Mouse (Mus musculus): ENCODE measurements around the gene Atl1.

Gene Atl1

GRCm38 (mm10) chr12:69937731-69938130, 45.3 kb downstream of the Atl1 start:
- no peak for DNase-seq (ENCODE audit: extremely low spot score, low read depth, low spot score)

DNA sequence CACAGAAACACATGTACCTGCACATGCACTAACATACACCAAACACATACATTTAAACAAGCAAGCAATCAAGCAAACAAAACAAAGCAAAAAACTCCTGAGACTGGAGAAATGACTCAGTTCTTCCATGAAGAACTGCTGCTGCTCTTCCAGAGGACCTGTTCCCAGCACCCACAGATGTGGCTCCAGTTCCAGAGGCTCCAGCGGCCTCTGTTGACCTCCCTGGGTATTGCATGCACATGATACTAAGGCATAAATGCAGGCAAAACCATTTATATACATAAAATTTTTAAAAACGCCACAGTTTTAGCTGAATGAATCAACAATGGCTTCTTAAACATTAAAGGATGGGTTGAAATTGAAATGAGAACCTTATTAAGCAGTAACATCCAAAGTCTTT, 46.9 kb downstream of the Atl1 start:
- no peak for DNase-seq (ENCODE audit: extremely low spot score, low read depth, low spot score)

- DNase-seq (ENCODE audit: extremely low spot score, low read depth, low spot score): no peak
Measured at GRCm38 (mm10) chr12:69941655-69942329, 49.4 kb downstream of the Atl1 start.

- no peak for DNase-seq (ENCODE audit: extremely low spot score, low read depth, low spot score)
Measured at GRCm38 (mm10) chr12:69945861-69946260, 53.4 kb downstream of the Atl1 start.

DNA sequence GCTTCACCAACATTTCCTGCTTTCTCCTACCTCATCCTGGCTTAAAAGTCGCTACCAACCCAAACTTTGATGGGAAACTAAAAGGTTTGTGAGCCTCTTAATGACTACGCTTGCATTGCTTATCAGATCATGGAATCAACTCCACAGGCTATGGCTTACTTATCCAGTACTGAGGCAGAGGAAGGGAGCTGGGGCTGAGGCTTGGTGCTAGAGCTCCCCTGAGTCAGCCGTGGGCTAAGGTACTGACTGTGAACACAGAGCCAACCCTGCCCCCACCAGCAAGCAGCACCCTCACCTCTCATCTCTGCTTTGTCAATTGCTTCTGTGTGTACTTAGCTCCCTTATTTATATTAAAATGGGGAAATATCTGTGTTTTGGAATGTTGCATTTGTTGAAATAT, 55.1 kb downstream of the Atl1 start:
- no peak for DNase-seq (ENCODE audit: extremely low spot score, low read depth, low spot score)

DNA sequence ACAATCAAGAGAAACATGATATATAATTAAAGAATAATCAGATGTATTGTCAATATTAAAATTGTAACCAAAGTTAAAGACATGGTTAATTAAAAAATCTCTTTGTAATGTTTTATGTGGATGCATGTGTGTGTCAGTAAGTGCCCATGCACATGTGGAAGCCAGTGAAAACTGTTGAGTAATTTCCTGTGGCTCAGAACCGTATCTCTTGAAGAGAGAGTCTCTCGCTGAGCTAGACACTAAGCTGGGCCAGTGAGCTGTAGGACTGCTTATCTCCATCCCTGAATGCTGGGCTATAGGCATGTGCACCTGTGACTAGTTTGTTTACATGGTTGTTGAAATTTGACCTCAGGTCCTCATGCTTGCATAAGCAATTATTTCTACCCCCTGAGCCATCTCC, 65.0 kb downstream of the Atl1 start:
- DNase-seq (ENCODE audit: extremely low spot score, low read depth, low spot score): no peak

DNA sequence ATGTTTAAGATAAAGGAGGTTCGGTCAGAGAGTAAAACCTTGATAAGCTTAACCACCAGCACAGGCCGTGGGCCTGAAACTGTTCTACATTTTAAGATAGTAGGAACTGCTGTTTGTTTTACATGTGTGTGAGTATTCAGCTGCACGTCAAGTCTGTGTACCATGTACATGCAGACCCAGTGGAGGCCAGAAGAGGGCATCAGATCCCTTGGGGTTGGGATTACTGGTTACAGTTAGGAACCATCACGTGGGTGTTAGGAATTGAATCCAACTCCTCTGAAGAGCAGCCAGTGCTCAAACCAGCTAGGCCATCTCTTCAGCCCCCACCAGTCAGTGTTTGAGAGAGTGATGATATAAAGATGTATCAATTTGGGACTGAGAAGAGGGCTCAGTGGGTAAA, 70.1 kb downstream of the Atl1 start:
- no peak for DNase-seq (ENCODE audit: extremely low spot score, low read depth, low spot score)

- no peak for DNase-seq (ENCODE audit: extremely low spot score, low read depth, low spot score)
Measured at GRCm38 (mm10) chr12:69963141-69963540, 70.7 kb downstream of the Atl1 start.

DNA sequence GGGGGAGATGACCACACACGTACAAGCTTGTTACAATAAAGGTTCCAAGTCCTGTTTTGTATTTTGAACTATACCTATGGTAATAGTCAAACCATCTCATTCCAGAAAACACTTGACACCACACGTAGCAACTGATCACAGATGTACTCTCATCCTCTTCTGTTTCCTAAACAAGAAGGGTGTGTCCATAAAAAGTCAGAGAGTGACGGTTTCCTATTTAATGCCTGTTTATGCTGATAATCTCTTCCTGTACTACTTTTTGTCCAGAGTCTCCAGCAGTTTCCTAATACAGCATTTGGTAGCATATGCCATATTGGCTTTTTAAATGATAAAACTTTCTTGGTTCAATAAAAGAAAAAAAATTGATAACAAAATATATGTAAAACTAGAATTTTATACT, 73.2 kb downstream of the Atl1 start:
- DNase-seq (ENCODE audit: extremely low spot score, low read depth, low spot score): no peak

GRCm38 (mm10) chr12:69966071-69966470, 73.7 kb downstream of the Atl1 start:
- no peak for DNase-seq (ENCODE audit: extremely low spot score, low read depth, low spot score)

DNA sequence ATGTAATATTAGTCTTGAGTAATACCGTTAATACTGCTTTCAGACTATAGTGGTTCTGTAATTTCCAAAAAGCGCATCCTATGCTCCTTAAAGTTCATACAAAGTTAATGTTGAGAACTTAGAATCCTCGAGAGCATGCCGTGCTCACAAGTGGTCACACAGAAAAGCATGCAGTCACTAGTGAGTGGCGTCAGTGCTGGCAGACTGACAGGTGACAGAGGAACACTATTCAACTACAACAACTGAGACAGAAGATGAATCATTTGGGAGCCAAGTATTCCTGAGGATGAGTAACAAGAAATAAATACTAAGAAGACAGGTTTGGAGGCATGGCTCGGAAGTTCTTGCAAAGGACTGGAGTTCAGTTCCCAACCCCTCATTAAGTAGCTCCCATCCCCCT, 74.7 kb downstream of the Atl1 start:
- no peak for DNase-seq (ENCODE audit: extremely low spot score, low read depth, low spot score)

GRCm38 (mm10) chr12:69968154-69968553, 75.7 kb downstream of the Atl1 start:
- no peak for DNase-seq (ENCODE audit: extremely low spot score, low read depth, low spot score)

- no peak for DNase-seq (ENCODE audit: extremely low spot score, low read depth, low spot score)
Measured at GRCm38 (mm10) chr12:69973666-69974065, 81.3 kb downstream of the Atl1 start.

DNA sequence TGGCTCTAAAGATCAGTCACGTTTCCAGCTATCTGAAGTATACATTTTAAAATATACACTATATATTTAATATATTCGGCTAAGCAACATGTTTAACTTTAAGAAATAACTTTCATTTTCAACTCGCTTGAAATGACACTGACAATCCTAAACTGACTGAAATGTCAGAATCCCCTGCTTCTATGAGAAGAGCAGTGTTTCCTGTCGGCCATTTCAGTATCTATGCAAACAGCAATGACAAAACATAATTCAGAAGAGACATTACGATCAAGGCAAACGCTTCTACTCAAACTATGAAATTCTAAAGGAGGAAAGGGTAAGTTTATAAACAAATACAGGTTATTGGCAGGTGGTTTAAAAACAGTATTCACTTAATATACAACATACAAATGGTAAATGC, 84.3 kb downstream of the Atl1 start:
- no peak for DNase-seq (ENCODE audit: extremely low spot score, low read depth, low spot score)

DNA sequence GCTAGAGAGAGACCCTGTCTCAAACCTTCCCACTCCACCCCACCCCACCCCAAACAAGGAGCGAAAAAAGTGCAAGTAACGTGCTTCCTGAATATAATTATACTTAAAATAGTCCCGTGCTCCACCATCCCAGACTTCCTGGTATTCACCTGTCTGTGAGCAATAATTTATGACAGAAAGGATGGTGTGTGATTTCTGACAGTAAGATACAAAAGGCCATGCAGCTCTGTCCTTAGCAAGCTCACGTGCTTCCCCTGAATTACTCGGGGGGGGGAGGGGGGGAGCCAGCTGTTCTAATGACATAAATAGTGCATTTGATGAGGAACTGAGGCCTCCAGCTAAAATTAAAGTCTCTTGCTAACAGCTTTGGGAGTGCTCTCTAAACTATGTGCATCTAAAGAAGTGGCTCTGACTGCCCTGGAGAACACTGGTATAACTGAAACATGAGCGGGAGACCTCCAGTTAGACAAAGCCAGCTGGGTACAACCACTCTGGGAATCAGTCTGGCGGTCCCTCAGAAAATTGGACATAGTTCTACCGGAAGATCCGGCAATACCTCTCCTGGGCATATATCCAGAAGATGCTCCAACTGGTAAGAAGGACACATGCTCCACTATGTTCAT, 85.1 kb downstream of the Atl1 start:
- no peak for DNase-seq (ENCODE audit: extremely low spot score, low read depth, low spot score)

- DNase-seq (ENCODE audit: extremely low spot score, low read depth, low spot score): no peak
Measured at GRCm38 (mm10) chr12:69982874-69983273, 90.5 kb downstream of the Atl1 start.

- no peak for DNase-seq (ENCODE audit: extremely low spot score, low read depth, low spot score)
Measured at GRCm38 (mm10) chr12:69985546-69985945, 93.1 kb downstream of the Atl1 start.

GRCm38 (mm10) chr12:69986241-69986762, 93.9 kb downstream of the Atl1 start:
- DNase-seq (ENCODE audit: extremely low spot score, low read depth, low spot score): no peak

DNA sequence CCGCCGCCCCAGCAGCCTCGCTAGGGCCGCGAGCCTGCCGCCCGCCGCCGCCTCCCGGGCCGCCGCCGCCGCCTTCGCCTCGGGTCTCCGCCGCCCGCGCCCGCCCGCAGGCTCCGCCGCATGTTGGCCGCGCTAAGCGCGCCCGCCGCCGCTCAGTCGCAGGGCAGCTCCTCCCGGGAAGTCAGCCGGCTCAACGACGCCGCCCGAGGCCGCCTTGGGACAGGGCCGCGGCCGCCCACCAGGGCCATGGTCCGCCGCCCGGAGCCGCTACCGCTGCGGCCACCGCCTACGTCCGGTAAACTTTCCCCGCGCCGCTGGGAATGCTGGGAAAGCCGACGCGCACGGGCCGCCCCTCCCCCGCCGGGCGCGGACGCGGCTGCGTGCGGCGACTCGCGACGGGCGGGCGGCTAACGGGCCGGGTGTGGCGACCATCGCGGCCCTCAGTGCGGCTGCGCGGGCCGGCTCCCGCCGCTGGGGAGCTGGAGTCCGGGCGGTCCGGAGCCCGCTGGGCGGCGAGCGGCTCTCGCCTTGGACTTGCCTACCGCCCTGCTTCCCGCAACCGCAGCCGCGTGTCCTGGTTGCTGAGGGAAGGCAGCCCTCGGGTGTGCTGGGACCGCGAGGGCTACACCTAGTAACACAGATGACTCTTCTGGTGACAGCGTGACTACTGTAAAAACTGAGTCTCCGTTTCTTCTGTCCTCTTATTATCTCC, 94.5 kb downstream of the Atl1 start, which contains the start of gene Sav1:
Sav1 (minus strand) TSS at position 217 of the 712 bp plus-strand sequence.
- no peak for DNase-seq (ENCODE audit: extremely low spot score, low read depth, low spot score)

DNA sequence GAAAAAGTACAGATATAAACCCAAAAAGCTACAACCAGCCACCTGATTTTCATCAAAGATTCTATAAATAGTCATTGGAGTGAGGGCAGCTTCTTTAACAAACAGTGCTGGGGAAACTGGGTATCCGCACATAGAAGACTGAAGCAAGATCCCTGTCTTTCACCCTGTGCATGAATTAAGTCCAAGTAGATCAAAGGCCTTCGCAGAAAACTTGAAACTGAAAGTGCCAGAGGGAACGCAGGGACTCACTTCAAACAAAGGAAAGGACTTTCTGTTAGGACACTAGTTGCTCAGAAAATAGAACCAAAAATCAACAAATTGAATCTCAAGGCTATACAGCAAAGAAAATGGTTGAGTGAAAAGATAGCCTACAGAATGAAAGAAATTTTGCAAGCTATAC, 103.0 kb downstream of the Atl1 start:
- DNase-seq (ENCODE audit: extremely low spot score, low read depth, low spot score): no peak

- no peak for DNase-seq (ENCODE audit: extremely low spot score, low read depth, low spot score)
Measured at GRCm38 (mm10) chr12:69998186-69998983, 106.0 kb downstream of the Atl1 start.
